Mouse (Mus musculus) thymus, adult 2 months (tissue): ENCODE measurements at regions not wholly inside any gene's neighbourhood (a gene's known extent, or its start where the extent isn't known, plus 50 kb on each side); places are given as distances from the start of the nearest gene placed in this dataset.

Experiments
- CTCF ChIP-seq: fragments of 200-500 bp; IDR thresholded peaks from 2 replicates; pipeline ENCODE4 v1.5.1; 2012; ENCODE audit warnings: mild to moderate bottlenecking, control low read depth, low read length, moderate library complexity, borderline replicate concordance; ENCODE audit not compliant: control insufficient read depth, poor library complexity, insufficient read depth; ENCODE audit errors: extremely low read depth
- POLR2A ChIP-seq: fragments of 200-500 bp; IDR thresholded peaks from 2 replicates; pipeline ENCODE4 v1.6.1; 2012; ENCODE audit warnings: mild to moderate bottlenecking, low read length, control low read depth, moderate library complexity; ENCODE audit not compliant: control insufficient read depth, poor library complexity, insufficient read depth; ENCODE audit errors: extremely low read depth

GRCm38 (mm10) chr1:184589277-184589676 lies 143.1 kb downstream of the Hlx start:
- TF ChIP-seq POLR2A, result no peak
- no peak for TF ChIP-seq CTCF
